Mouse (Mus musculus) neural tube, embryonic 14.5 days (tissue): ENCODE data around the gene Snrpn. TPM values are rescaled to one million over a fixed set of nuclear protein-coding genes. Genes with fewer than 3 reads are reported as not detected.
"Not testable (repeated sequence)": the region's sequence is repeated elsewhere in the genome, so short reads cannot be mapped to it uniquely, and the experiment has no call there.

ENCODE experiments used
- ATAC-seq: fragments of 200-750 bp; cut with Nextera tagmentation; 2 replicates; pipeline ENCODE4 v1.8.0; 2017; ENCODE audit warnings: low read depth, mild to moderate bottlenecking, moderate TSS enrichment, moderate library complexity
- H3K27ac ChIP-seq: fragments of 300-500 bp; sonication (generic); 2 replicates; pipeline ENCODE4 v1.5.1; 2014; ENCODE audit warnings: low read depth, mild to moderate bottlenecking, control low read depth, low read length, moderate library complexity, mixed read lengths
- H3K27me3 ChIP-seq: fragments of 300-500 bp; sonication (generic); 2 replicates; pipeline ENCODE4 v1.6.1; 2014; ENCODE audit warnings: low read length; ENCODE audit not compliant: control insufficient read depth, insufficient read depth
- H3K36me3 ChIP-seq: fragments of 300-500 bp; sonication (generic); 2 replicates; pipeline ENCODE4 v1.6.1; 2014; ENCODE audit warnings: low read length, mixed read lengths; ENCODE audit not compliant: control insufficient read depth, insufficient read depth
- H3K4me1 ChIP-seq: fragments of 300-500 bp; sonication (generic); 2 replicates; pipeline ENCODE4 v1.6.1; 2014; ENCODE audit warnings: low read length; ENCODE audit not compliant: control insufficient read depth, insufficient read depth
- H3K4me2 ChIP-seq: fragments of 300-500 bp; sonication (generic); 2 replicates; pipeline ENCODE4 v1.6.1; 2014; ENCODE audit warnings: mild to moderate bottlenecking, low read depth, low read length, control low read depth
- H3K4me3 ChIP-seq: fragments of 300-500 bp; sonication (generic); 2 replicates; pipeline ENCODE4 v1.5.1; 2014; ENCODE audit warnings: low read depth, low read length, control low read depth, mixed read lengths
- H3K9ac ChIP-seq: fragments of 300-500 bp; sonication (generic); replicated peaks from 2 replicates; pipeline ENCODE4 v1.6.1; 2014; ENCODE audit warnings: low read depth, mild to moderate bottlenecking, control low read depth, low read length, mixed read lengths
- H3K9me3 ChIP-seq: fragments of 300-500 bp; sonication (generic); 2 replicates; pipeline ENCODE4 v1.6.1; 2016; ENCODE audit warnings: low read length; ENCODE audit not compliant: control insufficient read depth
- WGBS: fragments of 180-500 bp; shearing (Covaris S2); extraction: QIAGEN DNeasy Blood & Tissue Kit; methylation state at CpG from one replicate; pipeline ENCODE4 v1.1.7; 2014; 5-methylcytosine and 5-hydroxymethylcytosine counted together
- polyA plus RNA-seq: library from polyadenylated mRNA; unstranded; fragments of >200 nt; fragmentation: Nextera tagmentation; extraction: Ambion mirVana; gene quantifications from 2 replicates; pipeline ENCODE4 v1.2.1, GENCODE M21; 2014

The Snrpn gene
- 977 and 1,218 TPM in 2 replicates for polyA plus RNA-seq

GRCm38 (mm10) chr7:60139742-60140480 lies at the start of gene Snrpn:
Gene Snrpn (minus strand): TSS chr7:60140219.
- H3K4me1 ChIP-seq: no peaks in the 10 kb centered on the region
- H3K9ac ChIP-seq: no peak within 1 kb of the TSS
- no peaks in the 10 kb centered on the region for H3K27me3 ChIP-seq
- no peak within 1 kb of the TSS for H3K4me3 ChIP-seq
- no peak within 1 kb of the TSS for H3K27ac ChIP-seq
- H3K36me3 ChIP-seq: no peaks in the 10 kb centered on the region
- no peak within 1 kb of the TSS for H3K4me2 ChIP-seq
- H3K9me3 ChIP-seq: no peaks in the 10 kb centered on the region; the same call in 1 of the 2 replicates
- no peak; the same call in 1 of the 2 replicates for ATAC-seq
- 70% methylated on average over 4 of the region's 4 CpGs for WGBS

- ATAC-seq: peak; percentile 93
- peak overlapping the region; percentile 4; the same call in 1 of the 2 replicates for H3K4me2 ChIP-seq
- peak overlapping the region; percentile 61; the same call in 1 of the 2 replicates for H3K27ac ChIP-seq
- no peaks in the 10 kb centered on the region for H3K9me3 ChIP-seq
- H3K4me3 ChIP-seq: peak overlapping the region; percentile 18; the same call in 1 of the 2 replicates
- H3K9ac ChIP-seq: 0 out of 2 replicates have a peak overlapping the region, but pooled peaks have one; percentile 12
- no peaks in the 10 kb centered on the region for H3K36me3 ChIP-seq
- no peaks in the 10 kb centered on the region for H3K27me3 ChIP-seq
- 51% methylated on average over 5 of the region's 5 CpGs for WGBS
- H3K4me1 ChIP-seq: no peaks in the 10 kb centered on the region
Measured at GRCm38 (mm10) chr7:60170250-60171185, 30.5 kb upstream of the Snrpn start.

GRCm38 (mm10) chr7:60125332-60125731 lies 14.7 kb downstream of the Snrpn start:
- Histone ChIP-seq H3K4me1 (no peaks in the 10 kb centered on the region), H3K27me3 (no peaks in the 10 kb centered on the region), H3K27ac (no peak overlapping the region), H3K4me2 (no peak overlapping the region), H3K9ac (no peak overlapping the region), H3K36me3 (no peaks in the 10 kb centered on the region), H3K9me3 (no peaks in the 10 kb centered on the region), H3K4me3 (no peak overlapping the region)
- ATAC-seq: no peak
- WGBS: 69% methylated on average over 7 of the region's 7 CpGs

GRCm38 (mm10) chr7:60123086-60123624 lies 16.9 kb downstream of the Snrpn start:
- not testable (repeated sequence) for H3K4me2 ChIP-seq, H3K4me3 ChIP-seq, H3K36me3 ChIP-seq, H3K9ac ChIP-seq, H3K4me1 ChIP-seq, H3K27me3 ChIP-seq, ATAC-seq, H3K27ac ChIP-seq, H3K9me3 ChIP-seq
- 63% methylated on average over 3 of the region's 3 CpGs for WGBS

GRCm38 (mm10) chr7:60122434-60123085 lies 17.5 kb downstream of the Snrpn start:
- no peak overlapping the region for H3K9ac ChIP-seq
- 74% methylated on average over 2 of the region's 2 CpGs for WGBS
- no peak for ATAC-seq
- no peaks in the 10 kb centered on the region for H3K9me3 ChIP-seq
- no peaks in the 10 kb centered on the region for H3K36me3 ChIP-seq
- H3K27me3 ChIP-seq: no peaks in the 10 kb centered on the region
- H3K4me1 ChIP-seq: no peaks in the 10 kb centered on the region
- no peak overlapping the region for H3K4me3 ChIP-seq
- H3K27ac ChIP-seq: no peak overlapping the region
- H3K4me2 ChIP-seq: no peak overlapping the region

- 50% methylated on average over 3 of the region's 3 CpGs for WGBS
- peak; percentile 68 for ATAC-seq
- H3K27ac ChIP-seq: peak overlapping the region; percentile 67
- no peak overlapping the region; the same call in 1 of the 2 replicates for H3K4me2 ChIP-seq
- H3K36me3 ChIP-seq: no peaks in the 10 kb centered on the region
- H3K4me3 ChIP-seq: no peak overlapping the region; the same call in 1 of the 2 replicates
- no peaks in the 10 kb centered on the region for H3K4me1 ChIP-seq
- no peaks in the 10 kb centered on the region for H3K9me3 ChIP-seq
- H3K27me3 ChIP-seq: no peaks in the 10 kb centered on the region
- H3K9ac ChIP-seq: no peak overlapping the region
Measured at GRCm38 (mm10) chr7:60097154-60097859, 42.7 kb downstream of the Snrpn start.

GRCm38 (mm10) chr7:60076301-60076700 lies 63.7 kb downstream of the Snrpn start:
- Histone ChIP-seq H3K4me3 (no peak overlapping the region), H3K36me3 (no peaks in the 10 kb centered on the region), H3K27ac (no peak overlapping the region), H3K4me1 (no peaks in the 10 kb centered on the region), H3K9ac (no peak overlapping the region), H3K27me3 (no peaks in the 10 kb centered on the region), H3K9me3 (no peaks in the 10 kb centered on the region), H3K4me2 (no peak overlapping the region)
- WGBS: 63% methylated on average over 2 of the region's 2 CpGs
- ATAC-seq: no peak
